Mouse (Mus musculus) testis, adult 2 months (tissue): ENCODE data around the gene Bri3. TPM values are rescaled to one million over a fixed set of nuclear protein-coding genes. Genes with fewer than 3 reads are reported as not detected.

Experiments
- H3K27ac ChIP-seq: fragments of 200-500 bp; 2 replicates; pipeline ENCODE4 v1.5.1; 2012; ENCODE audit warnings: low read depth, low read length; ENCODE audit not compliant: control insufficient read depth, insufficient read depth
- H3K27me3 ChIP-seq: fragments of 200-500 bp; 2 replicates; pipeline ENCODE4 v1.6.1; 2012; ENCODE audit warnings: mild to moderate bottlenecking, low read length, moderate library complexity; ENCODE audit not compliant: control insufficient read depth, insufficient read depth
- H3K36me3 ChIP-seq: fragments of 200-500 bp; 2 replicates; pipeline ENCODE4 v1.6.1; 2012; ENCODE audit warnings: mild to moderate bottlenecking, low read length; ENCODE audit not compliant: control insufficient read depth, insufficient read depth
- H3K4me1 ChIP-seq: fragments of 200-500 bp; 2 replicates; pipeline ENCODE4 v1.6.1; 2012; ENCODE audit warnings: low read length; ENCODE audit not compliant: control insufficient read depth, insufficient read depth
- H3K4me3 ChIP-seq: fragments of 200-500 bp; 2 replicates; pipeline ENCODE4 v1.5.1; 2012; ENCODE audit warnings: low read depth, mild to moderate bottlenecking, low read length, moderate library complexity, mixed read lengths; ENCODE audit not compliant: control insufficient read depth
- CTCF ChIP-seq: fragments of 200-500 bp; IDR thresholded peaks from 2 replicates; pipeline ENCODE4 v1.5.1; 2012; ENCODE audit warnings: low read depth, mild to moderate bottlenecking, inconsistent platforms, low read length, moderate library complexity; ENCODE audit not compliant: control insufficient read depth, insufficient read depth, insufficient replicate concordance
- POLR2A ChIP-seq: fragments of 200-500 bp; IDR thresholded peaks from 2 replicates; pipeline ENCODE4 v1.6.1; 2012; ENCODE audit warnings: low read depth, mild to moderate bottlenecking, inconsistent platforms, low read length, moderate library complexity; ENCODE audit not compliant: control insufficient read depth
- polyA plus RNA-seq: library from polyadenylated mRNA; depleted of rRNA; stranded (reverse); fragments of >200 nt; gene quantifications from 2 replicates; pipeline ENCODE4 v1.2.3, GENCODE M21; 2012

Gene Bri3
- polyA plus RNA-seq, 1 experiment: 174 TPM

DNA sequence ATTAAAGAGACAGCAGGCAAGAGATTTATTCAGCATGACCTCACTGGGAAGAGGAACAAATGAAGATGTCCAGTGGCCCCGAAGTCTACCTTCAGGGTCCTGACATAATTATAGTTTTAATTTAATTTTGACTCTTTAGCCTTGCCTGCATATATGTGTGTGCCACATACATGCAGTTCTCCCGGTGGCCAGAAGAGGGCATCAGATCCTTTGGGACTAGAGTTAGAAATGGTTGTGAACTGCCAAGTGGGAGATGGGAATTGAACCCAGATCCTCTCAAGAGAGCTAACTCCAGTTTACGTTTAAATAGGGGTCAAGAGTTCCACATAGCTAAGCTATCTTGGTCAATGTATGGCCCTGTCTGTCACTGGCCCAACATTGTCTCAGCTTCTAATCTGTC is 5.6 kb downstream of the Bri3 start:
- H3K4me1 ChIP-seq: peaks cover 20% of the 10 kb centered on the region
- H3K27me3 ChIP-seq: no peaks in the 10 kb centered on the region
- TF ChIP-seq CTCF (peak; percentile 5; the same call in 1 of the 2 replicates), POLR2A (no peak)
- no peak overlapping the region for H3K4me3 ChIP-seq
- H3K36me3 ChIP-seq: no peaks in the 10 kb centered on the region
- H3K27ac ChIP-seq: no peak overlapping the region

DNA sequence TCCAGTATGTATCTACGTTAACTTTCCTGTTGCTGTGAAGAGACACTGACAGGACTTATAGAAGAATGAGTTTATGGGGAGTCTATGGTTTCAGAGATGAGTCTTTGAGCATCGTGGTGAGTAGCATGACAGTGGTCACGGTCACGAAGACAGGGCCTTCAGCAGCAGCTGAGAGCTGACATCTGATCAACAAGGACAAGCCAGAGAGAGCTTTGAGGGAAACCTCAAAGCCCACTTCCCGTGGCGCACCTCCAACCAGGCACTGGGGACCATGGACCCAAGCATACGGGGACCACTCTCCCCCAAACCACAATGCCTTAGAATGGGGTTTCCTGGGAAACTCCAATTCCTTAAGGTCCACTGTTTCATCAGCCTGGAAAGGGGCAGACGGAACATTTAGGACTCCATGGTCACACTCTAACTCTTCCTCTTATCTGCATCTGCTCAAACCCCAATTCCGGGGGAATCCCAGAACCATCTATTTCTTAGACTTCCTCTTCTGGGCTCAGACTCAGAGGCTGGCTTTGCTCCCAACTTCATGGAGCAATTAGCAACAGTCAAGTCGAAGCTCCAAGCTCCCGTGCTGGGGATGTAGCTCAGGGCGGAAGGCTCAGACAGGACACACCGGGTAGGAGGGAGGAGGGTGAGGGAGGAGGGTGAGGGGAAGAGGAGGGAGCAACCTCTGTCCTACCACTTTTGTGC is 7.8 kb downstream of the Bri3 start:
- Histone ChIP-seq H3K4me1 (peaks cover 27% of the 10 kb centered on the region), H3K36me3 (no peaks in the 10 kb centered on the region), H3K27me3 (no peaks in the 10 kb centered on the region), H3K27ac (no peak overlapping the region), H3K4me3 (no peak overlapping the region)
- TF ChIP-seq POLR2A (no peak), CTCF (no peak)

DNA sequence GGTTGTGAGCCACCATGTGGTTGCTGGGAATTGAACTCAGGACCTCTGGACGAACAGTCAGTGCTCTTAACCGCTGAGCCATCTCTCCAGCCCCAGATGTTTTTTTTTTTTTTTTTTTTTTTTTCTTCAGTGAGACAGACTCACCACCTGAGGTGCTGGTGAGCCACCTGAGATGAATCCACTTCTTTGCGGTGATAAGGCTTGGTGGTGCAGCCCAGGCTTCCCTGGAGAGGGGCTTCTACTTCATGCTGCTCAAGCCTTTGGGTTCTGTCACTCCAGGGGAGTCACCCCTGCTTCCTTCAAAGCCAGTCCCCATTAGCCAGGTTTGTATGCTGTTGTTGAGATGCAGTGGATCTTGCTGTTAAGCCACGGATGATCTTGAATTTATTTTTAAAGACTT is 9.0 kb downstream of the Bri3 start:
- H3K36me3 ChIP-seq: no peaks in the 10 kb centered on the region
- TF ChIP-seq CTCF (no peak), POLR2A (no peak)

GRCm38 (mm10) chr5:144254122-144254810 is 10.0 kb downstream of the Bri3 start:
- Histone ChIP-seq H3K36me3 (no peaks in the 10 kb centered on the region), H3K27me3 (no peaks in the 10 kb centered on the region), H3K4me1 (peaks cover 29% of the 10 kb centered on the region), H3K4me3 (peak overlapping the region; percentile 61), H3K27ac (peak overlapping the region; percentile 23; the same call in 1 of the 2 replicates)
- TF ChIP-seq CTCF: no peak
- TF ChIP-seq POLR2A: peak; percentile 35; the same call in 1 of the 2 replicates

More for the DNA sequence above, 9.0 kb downstream of the Bri3 start:
- H3K4me3 ChIP-seq: no peak overlapping the region
- peaks cover 24% of the 10 kb centered on the region for H3K4me1 ChIP-seq
- no peaks in the 10 kb centered on the region for H3K27me3 ChIP-seq
- no peak overlapping the region for H3K27ac ChIP-seq

DNA sequence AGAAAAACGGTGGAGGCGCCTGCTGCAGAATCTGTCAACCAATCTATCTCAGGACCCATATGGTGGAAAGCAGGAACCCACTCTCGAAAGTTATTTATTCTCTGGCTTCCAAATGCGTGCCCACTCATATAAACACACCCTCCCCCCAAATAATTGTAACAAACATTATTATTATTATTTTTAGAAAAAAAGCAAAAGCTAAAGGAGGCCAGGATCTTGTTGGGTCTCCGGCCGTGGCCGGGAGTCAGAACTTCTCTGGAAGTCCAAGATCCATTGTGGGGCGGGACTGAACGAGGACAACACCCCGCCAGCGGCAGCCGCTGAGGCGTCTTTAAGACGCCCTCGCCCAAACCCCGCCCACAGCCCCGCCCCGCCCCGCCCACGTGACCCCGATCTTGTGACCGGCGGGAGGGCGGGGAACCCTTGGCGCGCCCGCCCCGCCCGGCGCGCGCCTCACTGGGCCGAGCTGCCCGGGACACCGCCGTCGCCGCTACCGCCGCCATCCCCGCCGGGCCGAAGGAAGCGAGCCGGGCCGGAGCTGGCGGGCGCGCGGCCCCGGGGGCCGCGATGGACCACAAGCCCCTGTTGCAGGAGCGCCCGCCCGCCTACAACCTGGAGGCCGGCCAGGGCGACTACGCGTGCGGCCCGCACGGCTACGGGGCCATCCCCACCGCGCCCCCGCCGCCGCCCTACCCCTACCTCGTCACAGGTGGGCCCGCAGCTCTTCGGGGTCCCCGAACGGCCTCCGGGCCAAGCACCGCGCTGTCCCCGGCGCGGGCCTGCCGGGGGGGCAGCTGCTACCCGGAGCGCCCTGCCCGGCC is 10.8 kb downstream of the Bri3 start:
- H3K27ac ChIP-seq: peak overlapping the region; percentile 47; the same call in 1 of the 2 replicates
- H3K27me3 ChIP-seq: no peaks in the 10 kb centered on the region
- TF ChIP-seq POLR2A: peak; percentile 52; the same call in 1 of the 2 replicates
- TF ChIP-seq CTCF: no peak
- peaks cover 29% of the 10 kb centered on the region for H3K4me1 ChIP-seq
- no peaks in the 10 kb centered on the region for H3K36me3 ChIP-seq
- H3K4me3 ChIP-seq: peak overlapping the region; percentile 86

DNA sequence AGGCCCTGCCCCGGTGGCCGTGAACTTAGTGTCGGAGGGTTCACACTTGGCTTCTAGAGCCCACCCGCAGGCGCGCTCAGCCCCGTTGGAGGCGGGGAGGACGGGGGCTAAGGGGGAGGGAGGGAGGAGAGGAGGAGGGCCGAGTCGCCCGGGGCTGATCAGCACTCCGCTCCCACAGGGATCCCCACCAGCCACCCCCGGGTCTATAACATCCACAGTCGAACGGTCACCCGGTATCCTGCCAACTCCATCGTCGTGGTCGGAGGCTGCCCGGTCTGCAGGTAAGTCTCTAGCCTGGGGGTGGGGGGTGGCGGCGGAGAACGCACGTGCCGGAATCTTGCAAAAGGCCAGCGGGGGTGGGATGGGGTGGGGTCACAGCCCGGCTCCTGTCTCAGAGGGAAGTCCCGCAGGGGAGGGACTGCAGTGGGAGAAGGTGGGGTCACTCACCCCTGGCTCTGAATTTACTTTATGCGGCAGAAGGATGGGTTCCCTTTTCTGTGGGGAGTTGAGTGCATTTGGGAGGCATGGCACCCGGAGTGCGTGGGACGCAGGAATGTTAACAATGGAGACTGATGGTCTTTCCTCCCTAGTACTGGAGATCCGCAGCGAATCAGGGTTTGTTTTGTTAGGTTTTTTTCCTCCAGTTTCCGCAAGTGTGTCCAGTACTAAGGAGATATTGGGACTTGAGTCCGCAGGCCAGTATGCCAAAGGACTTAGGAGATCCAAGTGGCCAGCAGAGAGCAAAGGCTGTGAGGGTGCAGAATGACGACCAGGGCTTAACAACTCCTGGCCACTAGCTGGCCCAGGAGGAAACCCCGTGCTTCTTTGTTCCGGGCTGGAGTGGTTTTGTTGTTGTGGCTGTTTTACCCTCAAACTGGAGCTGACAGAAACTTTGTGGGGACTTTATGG is 11.6 kb downstream of the Bri3 start:
- no peak for TF ChIP-seq CTCF
- TF ChIP-seq POLR2A: 0 out of 2 replicates have a peak, but pooled peaks have one; percentile 11
- H3K4me1 ChIP-seq: peaks cover 29% of the 10 kb centered on the region

More for the DNA sequence above, 11.6 kb downstream of the Bri3 start:
- peak overlapping the region; percentile 86 for H3K4me3 ChIP-seq
- no peaks in the 10 kb centered on the region for H3K27me3 ChIP-seq
- no peaks in the 10 kb centered on the region for H3K36me3 ChIP-seq
- H3K27ac ChIP-seq: peak overlapping the region; percentile 70
